Mouse (Mus musculus): ENCODE measurements at regions not wholly inside any gene's neighbourhood (a gene's known extent, or its start where the extent isn't known, plus 50 kb on each side); places are given as distances from the start of the nearest gene placed in this dataset.
A peak's percentile ranks its signal among the peaks of the same experiment; 100 is the strongest.

DNA sequence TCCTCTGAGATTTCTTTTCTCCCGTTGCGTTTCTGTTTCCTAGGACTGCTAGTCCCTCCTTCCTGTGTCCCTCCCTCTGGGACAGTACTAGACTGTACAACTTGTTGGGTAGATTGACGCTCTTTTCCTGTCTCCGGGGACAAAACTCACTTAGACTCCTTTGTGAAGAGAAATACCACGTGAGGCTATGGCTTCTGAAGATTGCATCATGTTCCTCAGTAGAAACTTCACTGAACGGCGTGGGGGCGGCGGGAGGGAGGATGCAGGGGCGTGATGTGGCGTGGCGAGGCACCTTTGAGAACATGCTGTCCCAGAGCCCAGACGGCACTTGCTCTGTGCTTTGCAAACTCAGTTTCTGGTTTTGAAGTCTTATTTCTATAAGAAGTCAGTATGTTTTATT lies 78.5 kb downstream of the Spata18 start:
- DNase-seq (ENCODE audit: low read depth, low spot score), result no peak

DNA sequence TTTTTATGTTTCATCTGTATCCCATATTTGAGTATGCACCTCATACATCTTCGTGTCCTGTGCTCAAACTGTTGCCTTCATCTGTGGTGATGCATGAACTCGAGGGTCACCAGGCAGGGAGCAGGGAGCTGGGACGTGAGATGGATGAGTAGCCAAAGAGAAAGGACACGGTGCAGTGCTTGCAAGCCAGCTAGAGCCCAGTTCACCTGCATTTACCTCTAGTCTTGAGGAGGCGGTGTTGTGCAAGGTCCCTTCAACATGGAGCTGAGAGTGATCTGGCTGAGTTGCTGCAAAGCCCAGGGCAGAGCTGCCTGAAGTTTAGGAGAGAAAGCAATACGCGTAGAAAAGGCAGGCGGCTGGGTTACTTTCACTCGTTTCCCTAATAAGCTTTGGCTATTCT lies 80.2 kb downstream of the Spata18 start:
- DNase-seq (ENCODE audit: low read depth, low spot score), result no peak

GRCm38 (mm10) chr5:73731991-73732565 lies 80.9 kb downstream of the Spata18 start:
- DNase-seq (ENCODE audit: low read depth, low spot score), result no peak

- no peak for DNase-seq (ENCODE audit: low read depth, low spot score)
These were observed 89.6 kb downstream of the Spata18 start for GRCm38 (mm10) chr5:73740766-73741165.

GRCm38 (mm10) chr5:73741441-73741840 lies 90.3 kb downstream of the Spata18 start:
- DNase-seq (ENCODE audit: low read depth, low spot score), result no peak

- DNase-seq (ENCODE audit: low read depth, low spot score), result no peak
These were observed 92.8 kb downstream of the Spata18 start for GRCm38 (mm10) chr5:73743953-73744352.

GRCm38 (mm10) chr5:73749791-73750190 lies 98.6 kb downstream of the Spata18 start:
- DNase-seq (ENCODE audit: low read depth, low spot score), result no peak

DNA sequence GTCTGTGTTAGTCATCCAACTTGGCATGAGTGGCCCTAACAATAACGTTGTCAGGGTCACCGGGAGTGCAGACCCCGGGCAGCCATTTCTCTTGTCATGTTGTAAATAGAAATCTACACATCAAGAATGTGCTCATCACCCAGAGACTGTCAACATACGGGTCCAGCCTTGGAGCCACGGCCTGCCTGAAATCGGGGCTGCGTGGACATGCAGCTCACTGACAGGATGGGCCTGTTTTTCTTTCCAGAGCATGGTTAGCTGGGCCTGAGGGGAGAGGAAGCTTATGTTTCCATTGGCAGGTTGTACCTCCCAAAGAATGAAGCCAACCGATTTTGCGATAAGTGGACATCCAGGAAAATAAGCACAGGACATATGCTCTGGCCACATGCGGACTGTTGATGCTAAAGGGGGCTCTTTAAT lies 101.1 kb downstream of the Spata18 start:
- DNase-seq (ENCODE audit: low read depth, low spot score), result no peak

DNA sequence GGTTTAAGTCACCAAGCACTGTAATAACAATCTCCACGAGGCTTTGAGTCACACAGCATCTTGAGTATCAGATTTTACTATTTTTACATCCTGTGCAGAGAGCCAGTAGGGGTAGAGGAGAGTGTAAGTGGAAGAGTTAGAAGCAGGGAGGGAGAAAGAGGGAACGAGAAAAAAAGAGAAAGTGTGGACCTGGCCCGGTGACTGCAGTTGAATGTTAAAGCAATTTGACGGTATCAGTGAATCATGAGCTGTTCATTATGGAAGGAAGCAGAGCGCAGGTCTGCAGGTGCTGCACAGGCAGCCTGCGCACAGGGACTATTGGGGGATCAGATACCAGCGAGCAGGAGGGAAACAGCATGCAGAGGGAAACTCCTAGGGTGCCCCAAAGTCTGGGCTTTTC lies 102.6 kb downstream of the Spata18 start:
- DNase-seq (ENCODE audit: low read depth, low spot score), result no peak

DNA sequence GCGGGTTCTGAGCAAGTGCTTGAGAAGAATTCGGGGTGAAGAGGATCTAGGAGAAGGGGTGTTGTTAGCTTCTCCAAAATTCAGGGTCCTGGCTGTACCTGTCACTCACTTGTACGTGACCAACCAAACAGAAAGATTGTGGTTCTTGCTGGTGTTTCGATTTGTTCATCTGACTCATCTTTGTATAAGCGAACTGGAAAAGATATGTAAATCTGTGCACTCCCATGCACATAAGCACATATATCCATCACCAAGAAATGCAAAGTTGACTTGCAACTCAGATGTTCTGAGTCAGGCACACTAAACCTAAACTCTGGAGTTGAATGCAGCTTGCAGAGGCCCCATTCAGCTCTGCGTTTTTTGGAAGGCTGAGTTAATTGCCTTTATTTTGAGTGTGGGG lies 107.4 kb downstream of the Spata18 start:
- no peak for DNase-seq (ENCODE audit: low read depth, low spot score)

DNA sequence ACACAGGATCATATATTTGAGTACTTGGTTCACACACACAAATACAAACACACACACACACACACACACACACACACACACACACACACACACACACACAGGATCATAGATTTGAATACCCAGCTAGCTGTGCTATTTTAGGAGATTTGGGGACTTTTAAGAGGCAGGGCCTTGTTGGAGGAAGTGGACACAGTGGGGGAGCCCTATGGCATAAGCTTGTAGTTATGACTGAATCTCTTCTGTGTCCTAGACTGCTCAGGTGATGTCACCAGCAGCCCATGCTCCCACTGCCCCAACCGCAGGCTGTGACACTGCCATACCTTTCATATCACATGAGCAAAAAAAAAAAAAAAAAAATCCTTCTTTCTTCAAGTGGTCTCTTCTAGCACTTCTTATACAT lies 110.1 kb downstream of the Spata18 start:
- no peak for DNase-seq (ENCODE audit: low read depth, low spot score)

GRCm38 (mm10) chr5:73761709-73762108 lies 110.5 kb downstream of the Spata18 start:
- DNase-seq (ENCODE audit: low read depth, low spot score), result peak; percentile 45

DNA sequence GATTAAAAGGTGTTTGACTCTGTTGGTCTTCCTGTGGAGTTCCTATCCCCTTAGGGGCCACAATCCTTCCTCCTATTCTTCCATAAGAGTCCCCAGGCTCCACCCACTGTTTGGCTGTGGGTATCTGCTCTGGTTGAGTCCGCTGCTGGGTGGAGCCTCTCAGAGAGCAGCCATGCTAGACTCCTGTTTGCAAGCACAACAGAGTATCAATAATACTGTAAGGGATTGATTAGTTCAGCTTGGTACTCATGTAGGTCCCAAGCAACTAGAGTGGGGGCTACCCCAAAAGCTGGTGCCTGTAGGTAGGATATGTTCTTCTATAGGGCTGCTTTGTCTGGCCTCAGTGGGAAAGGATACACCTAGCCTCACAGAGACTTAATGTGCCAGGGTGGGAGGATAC lies 113.0 kb downstream of the Spata18 start:
- DNase-seq (ENCODE audit: low read depth, low spot score), result no peak

GRCm38 (mm10) chr5:73765466-73765865 lies 114.3 kb downstream of the Spata18 start:
- no peak for DNase-seq (ENCODE audit: low read depth, low spot score)

DNA sequence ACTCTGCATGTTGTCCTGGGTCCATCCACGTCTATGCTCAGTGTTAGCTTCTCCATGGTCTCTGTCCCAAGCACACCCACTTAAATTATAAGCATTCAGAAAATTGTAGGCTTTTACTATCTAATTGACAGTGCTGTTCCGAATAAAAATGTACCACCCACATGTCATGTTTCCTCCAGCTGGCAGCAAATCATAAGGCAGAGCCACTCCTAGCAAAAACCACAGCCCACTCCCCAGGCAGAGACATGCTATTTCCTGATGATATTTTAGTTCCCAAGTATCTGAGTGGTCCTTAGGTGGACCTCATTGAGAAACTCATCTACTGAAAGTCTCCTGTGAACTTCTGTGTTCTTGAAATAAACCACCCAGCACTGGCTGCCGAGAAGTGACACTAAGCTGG lies 117.1 kb downstream of the Spata18 start:
- DNase-seq (ENCODE audit: low read depth, low spot score), result no peak

DNA sequence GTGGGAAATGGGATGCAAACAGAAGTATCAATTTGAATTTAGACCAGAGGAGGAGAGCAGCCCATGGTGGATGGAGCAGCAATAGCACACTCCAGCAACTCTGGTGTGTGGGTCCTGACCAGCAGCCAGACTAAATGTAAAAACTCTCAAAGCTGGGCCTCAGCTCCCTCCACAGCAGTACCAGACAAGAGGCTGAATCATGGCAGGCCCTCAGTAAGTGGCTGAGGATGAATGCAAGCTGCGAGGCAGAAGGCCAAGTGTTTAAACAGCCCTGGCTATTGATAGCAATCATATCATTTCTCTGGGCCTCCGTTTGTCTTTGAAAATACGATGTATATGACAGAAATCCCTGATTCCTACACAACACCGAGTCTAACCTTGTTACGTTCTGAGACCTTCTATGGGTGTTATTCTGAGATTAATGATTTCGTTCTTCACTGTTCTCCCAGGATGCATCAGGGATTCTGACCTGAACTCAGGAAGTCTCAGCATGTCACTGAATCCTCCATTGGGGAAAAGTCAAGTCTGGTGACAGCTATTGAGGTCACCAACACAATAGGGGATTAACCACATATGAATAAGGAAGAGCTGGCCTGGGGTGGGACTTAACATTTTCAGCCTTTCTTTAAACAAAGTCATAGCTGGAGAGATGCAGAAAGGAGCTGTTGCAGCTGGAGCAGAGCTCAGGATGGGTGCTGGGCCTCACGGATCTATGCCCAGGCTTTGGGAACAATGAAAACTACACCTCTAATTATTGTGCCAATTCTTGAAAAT lies 124.8 kb downstream of the Spata18 start:
- no peak for DNase-seq (ENCODE audit: low read depth, low spot score)

DNA sequence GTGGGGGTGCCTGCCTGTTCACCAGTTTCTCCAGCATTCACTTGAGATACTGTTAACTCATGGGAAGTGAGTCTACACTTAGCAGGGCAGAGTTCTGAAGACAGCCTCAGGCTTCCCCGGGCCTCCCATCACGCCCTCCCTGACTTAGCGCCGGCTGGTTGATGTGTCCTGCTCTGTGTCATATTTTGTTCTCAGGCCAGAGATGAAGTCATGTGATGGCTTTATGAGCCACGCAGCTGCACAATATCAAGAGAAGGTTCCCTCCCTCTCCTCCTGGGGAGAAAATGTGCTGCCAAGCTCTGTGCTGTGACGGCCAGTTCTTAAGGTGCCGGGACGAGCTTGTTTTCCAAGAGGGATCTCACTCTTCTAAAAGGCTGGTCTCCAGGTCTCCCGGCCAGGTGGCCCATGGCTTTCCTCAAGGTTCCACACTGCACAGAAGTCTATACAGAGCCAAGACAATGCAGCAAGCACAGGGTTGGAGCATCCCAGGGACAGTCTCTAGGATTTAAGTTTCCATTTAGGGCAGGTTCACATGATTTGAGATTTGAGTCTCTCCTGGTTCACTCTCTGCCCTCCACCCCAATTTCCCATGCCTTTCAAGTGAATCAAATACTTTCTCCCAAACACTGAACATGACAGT lies 126.2 kb downstream of the Spata18 start:
- no peak for DNase-seq (ENCODE audit: low read depth, low spot score)

DNA sequence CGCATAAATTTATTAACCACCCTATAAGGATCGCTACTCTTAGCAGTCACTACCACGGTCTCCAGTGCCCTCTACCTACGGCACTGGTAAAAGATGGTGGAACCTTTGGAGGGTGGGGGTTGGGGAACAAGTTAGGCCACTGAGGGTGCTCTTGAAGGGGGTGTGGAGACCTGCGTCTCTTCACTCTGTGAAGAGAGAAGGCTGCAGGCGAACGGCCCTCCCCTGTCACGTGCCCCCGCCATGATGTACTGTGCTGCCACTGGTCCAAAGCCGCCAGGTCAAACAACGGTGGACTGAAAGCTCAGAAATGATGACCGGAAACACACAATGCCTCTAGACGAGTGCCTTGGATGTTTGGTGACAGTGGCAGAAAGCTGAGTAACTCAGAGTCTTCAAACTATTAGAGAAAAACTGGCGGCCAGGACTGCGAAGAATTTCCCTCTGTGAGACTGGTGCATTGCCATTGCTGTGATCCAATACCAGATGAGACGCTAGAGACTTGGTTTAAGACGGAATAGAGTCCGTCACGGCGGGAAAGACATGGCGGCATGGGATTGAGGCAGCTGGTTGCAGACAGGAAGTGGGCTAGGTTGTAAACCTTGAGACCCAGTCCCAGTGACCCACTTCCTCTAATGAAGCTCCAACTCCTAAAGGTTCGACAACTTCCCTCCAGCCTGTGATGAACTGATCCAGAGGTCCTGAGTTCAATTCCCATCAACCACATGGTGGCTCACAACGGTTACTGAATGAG lies 130.2 kb downstream of the Spata18 start:
- no peak for DNase-seq (ENCODE audit: low read depth, low spot score)

DNA sequence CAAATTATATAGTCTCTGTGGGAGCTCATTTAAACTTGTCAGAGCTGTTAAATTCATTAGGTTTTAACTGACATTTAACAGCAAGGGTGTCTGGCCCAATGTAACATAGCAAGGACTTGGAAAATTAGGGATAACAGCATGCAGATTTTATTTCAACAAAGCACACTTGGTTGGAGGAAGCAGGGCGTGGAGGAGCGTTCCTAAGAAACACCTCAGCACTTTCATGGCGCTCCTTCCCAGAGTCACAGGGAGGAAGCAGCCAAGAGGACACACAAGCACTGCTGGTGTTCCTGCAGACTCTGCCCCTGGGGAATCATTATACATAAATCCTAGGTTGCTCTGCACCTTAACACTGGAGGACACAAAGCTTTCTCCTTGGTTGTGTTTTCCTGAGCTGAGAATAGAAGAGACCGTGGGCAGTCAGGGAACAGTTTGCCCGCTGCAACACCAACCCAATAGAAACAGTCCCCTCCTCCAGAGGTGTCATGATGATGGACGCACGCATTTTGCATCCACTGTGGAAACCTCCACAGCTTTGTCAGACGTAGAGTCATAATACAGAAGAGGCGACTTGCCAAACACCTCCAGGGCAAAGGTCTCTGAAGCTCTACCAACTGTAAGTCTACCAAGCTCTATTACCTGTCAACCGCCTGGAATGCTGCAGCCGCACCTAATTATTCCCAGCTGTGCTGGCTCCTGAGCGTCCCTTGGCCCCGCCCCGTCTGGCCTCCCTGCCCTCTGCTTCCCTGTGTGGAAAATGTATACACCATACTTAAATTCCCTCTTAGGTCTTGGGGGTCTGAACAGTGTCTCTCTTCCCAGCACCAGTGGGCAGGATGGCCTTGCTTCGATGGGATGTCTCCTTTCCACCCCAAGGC lies 131.3 kb downstream of the Spata18 start:
- DNase-seq (ENCODE audit: low read depth, low spot score), result peak; percentile 74

DNA sequence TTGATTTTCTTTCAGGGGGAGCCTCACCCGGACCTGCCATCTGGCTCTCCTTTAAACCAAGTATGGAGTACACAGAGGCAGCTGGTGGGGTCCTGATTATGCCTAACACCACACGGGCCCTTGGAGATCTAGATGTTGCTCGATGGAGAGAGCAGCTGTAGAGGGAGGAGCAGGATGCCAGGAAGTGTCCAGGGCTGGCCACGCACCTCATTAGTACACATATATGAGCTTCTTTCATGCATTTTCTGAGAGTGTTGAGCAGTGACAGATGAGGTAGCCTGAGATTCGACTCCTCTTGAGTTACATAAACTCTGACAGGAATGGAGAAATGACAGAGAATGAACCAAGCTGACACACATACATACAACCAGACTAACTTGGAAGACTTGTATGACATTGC lies 136.1 kb downstream of the Spata18 start:
- no peak for DNase-seq (ENCODE audit: low read depth, low spot score)

DNA sequence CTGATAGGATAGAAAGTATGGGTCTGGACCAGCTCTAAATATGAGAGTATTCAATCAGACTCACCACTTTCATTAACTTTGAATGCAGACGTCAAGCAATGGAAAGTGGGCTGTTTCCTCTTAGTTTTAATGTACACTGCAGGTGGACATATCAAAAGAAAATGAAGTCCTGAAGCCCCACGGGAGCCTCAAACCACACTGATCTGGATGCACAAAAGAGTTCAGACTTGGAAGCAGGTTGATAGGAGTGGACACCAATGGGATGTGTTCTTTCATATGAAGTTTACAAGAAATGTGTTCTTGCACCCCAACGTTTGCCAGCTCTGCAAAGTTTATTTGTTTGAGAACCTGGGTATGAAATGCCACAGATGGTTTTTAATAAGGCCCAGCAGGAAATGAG lies 141.0 kb downstream of the Spata18 start:
- no peak for DNase-seq (ENCODE audit: low read depth, low spot score)

Data from embryo, embryonic 11.5 days (tissue).